ENCODE assay signal across 12 mouse cellular contexts in genomic region chr10:13596073-13596472, GRCm38 (mm10). TPM values are rescaled to one million over a fixed set of nuclear protein-coding genes. Genes with fewer than 3 reads are reported as not detected.
DNase-seq lines count a peak whose midpoint lies in the region; ATAC-seq and TF ChIP-seq lines count a peak whose summit lies in the region.
"Had no signal": no experiment of that assay in that cellular context is flagged by ENCODE, and none has a peak within 500 bp of the region (broad histone marks: within the 10 kb centered on the region; RNA-seq: fewer than 3 reads in every experiment).

No protein-coding gene starts in this region.

- no peak for TF ChIP-seq CTCF in forebrain, postnatal 0 days (IDR thresholded peaks at IDR 0.05; ENCODE audit: low read depth)

- no peaks in the 10 kb centered on the region for H3K4me1 ChIP-seq in forebrain, postnatal 0 days (ENCODE audit: insufficient read depth)
- H3K4me1 ChIP-seq in forebrain, embryonic 12.5 days: no peaks in the 10 kb centered on the region

- H3K36me3 ChIP-seq in forebrain, postnatal 0 days (ENCODE audit: insufficient read depth): no peaks in the 10 kb centered on the region
- H3K36me3 ChIP-seq in forebrain, embryonic 12.5 days (replicated peaks): no peaks in the 10 kb centered on the region

- H3K27ac ChIP-seq in forebrain, postnatal 0 days (ENCODE audit: low read depth, low read length): no peak overlapping the region
- H3K27ac ChIP-seq in forebrain, embryonic 12.5 days: no peak overlapping the region

- no peaks in the 10 kb centered on the region for H3K27me3 ChIP-seq in forebrain, postnatal 0 days (ENCODE audit: insufficient read depth, low read length)
- H3K27me3 ChIP-seq in forebrain, embryonic 12.5 days: no peaks in the 10 kb centered on the region

- peak; percentile 32 for DNase-seq in forebrain, postnatal 0 days
- peak; percentile 33 to 57 for DNase-seq in layer of hippocampus, adult 18-20 months (ENCODE audit: low spot score in 2 of 2)
- no peak for DNase-seq in layer of hippocampus, adult 9-11 months
- DNase-seq in 416B (ENCODE audit: low read depth): peak; percentile 14
- peak; percentile 2 for DNase-seq in forelimb bud, embryonic 11.5 days (ENCODE audit: low read depth, low spot score)
- no peak for DNase-seq in urinary bladder, postnatal 36 days (ENCODE audit: low spot score in 2 of 2)
- no peak for DNase-seq in adrenal gland, postnatal 10 days
- DNase-seq: cerebellum, postnatal 25 days; gastrocnemius, postnatal 10 days; retina, postnatal 1 day had no signal

- peak; percentile 30; the same call in 1 of the 2 replicates for ATAC-seq in forebrain, postnatal 0 days
- no peak for ATAC-seq in forebrain, embryonic 12.5 days (ENCODE audit: low FRiP score)
- ATAC-seq: intestine, embryonic 16.5 days had no signal

- no peaks in the 10 kb centered on the region for H3K9me3 ChIP-seq in forebrain, postnatal 0 days (ENCODE audit: low read length)
- no peaks in the 10 kb centered on the region for H3K9me3 ChIP-seq in forebrain, embryonic 12.5 days

- no peak overlapping the region for H3K4me3 ChIP-seq in forebrain, postnatal 0 days (ENCODE audit: low read depth, low read length)
- no peak overlapping the region for H3K4me3 ChIP-seq in forebrain, embryonic 12.5 days (replicated peaks)

- 33% methylated on average over 3 of the region's 3 CpGs for WGBS in forebrain, postnatal 0 days
- WGBS in forebrain, embryonic 12.5 days: 56% methylated on average over 3 of the region's 3 CpGs

- no peak overlapping the region for H3K9ac ChIP-seq in forebrain, postnatal 0 days
- no peak overlapping the region for H3K9ac ChIP-seq in forebrain, embryonic 12.5 days

- no peak overlapping the region for H3K4me2 ChIP-seq in forebrain, postnatal 0 days (ENCODE audit: low read depth)
- H3K4me2 ChIP-seq in forebrain, embryonic 12.5 days: no peak overlapping the region

RNA-seq across cellular contexts. Expression of gene Pex3, which starts 43.1 kb away (rescaled TPM):
- 41.5 and 41.7 TPM in 2 replicates for total RNA-seq in forebrain, postnatal 0 days (2014; rRNA removed)
- polyA plus RNA-seq in forebrain, postnatal 0 days (2015; fragmentation: Nextera tagmentation; extraction: Ambion mirVana): 31.6 and 33.8 TPM in 2 replicates
- polyA plus RNA-seq in forebrain, embryonic 12.5 days (2016; fragmentation: Nextera tagmentation; extraction: Ambion mirVana): 21.9 and 22.3 TPM in 2 replicates
- total RNA-seq in layer of hippocampus, adult 18-20 months (2021): 10 to 100 TPM; 26.7 to 31.2 TPM
- 10 to 100 TPM; 51.6 to 54.6 TPM for total RNA-seq in adrenal gland, postnatal 10 days (2021)

RNA-seq across cellular contexts. Expression of gene Adat2, which starts 43.4 kb away (rescaled TPM):
- total RNA-seq in forebrain, postnatal 0 days (2014; rRNA removed): 4.1 and 6.0 TPM in 2 replicates
- polyA plus RNA-seq in forebrain, postnatal 0 days (2015; fragmentation: Nextera tagmentation; extraction: Ambion mirVana): 2.0 and 2.2 TPM in 2 replicates
- polyA plus RNA-seq in forebrain, embryonic 12.5 days (2016; fragmentation: Nextera tagmentation; extraction: Ambion mirVana): 3.3 and 4.4 TPM in 2 replicates
- 10 to 100 TPM in 1 of 2 experiments, 1 to 10 TPM in 1; 9.8 to 11.2 TPM for total RNA-seq in layer of hippocampus, adult 18-20 months (2021)
- total RNA-seq in adrenal gland, postnatal 10 days (2021): 1 to 10 TPM; 5.3 to 5.5 TPM

Comparison
In these comparisons a context has a peak if more than half of its experiments do, and no peak if none do; other contexts are left out.
1. DNase-seq: peak in forebrain, postnatal 0 days (single experiment), layer of hippocampus, adult 18-20 months (2 of 2), 416B (single experiment) and forelimb bud, embryonic 11.5 days (single experiment); none in layer of hippocampus, adult 9-11 months (single experiment), urinary bladder, postnatal 36 days (0 of 2) and adrenal gland, postnatal 10 days (single experiment).